Mouse (Mus musculus) heart, postnatal 0 days (tissue): ENCODE data around the gene Galntl6. TPM values are rescaled to one million over a fixed set of nuclear protein-coding genes. Genes with fewer than 3 reads are reported as not detected.
"Not testable (repeated sequence)": the region's sequence is repeated elsewhere in the genome, so short reads cannot be mapped to it uniquely, and the experiment has no call there.

Source experiments
- ATAC-seq: fragments of 200-750 bp; cut with Nextera tagmentation; 2 replicates; pipeline ENCODE4 v1.8.0; 2017; ENCODE audit warnings: low read depth, moderate number of reproducible peaks, moderate library complexity; ENCODE audit not compliant: insufficient read depth
- DNase-seq: peaks from one replicate; pipeline ENCODE4 v3.0.0-alpha.2; 2016; ENCODE audit warnings: low spot score
- H3K27ac ChIP-seq: fragments of 300-500 bp; sonication (generic); 2 replicates; pipeline ENCODE4 v1.5.1; 2014; ENCODE audit warnings: low read depth, mild to moderate bottlenecking
- H3K27me3 ChIP-seq: fragments of 300-500 bp; sonication (generic); 2 replicates; pipeline ENCODE4 v1.6.1; 2014; ENCODE audit warnings: low read length, mixed read lengths; ENCODE audit not compliant: control insufficient read depth, insufficient read depth
- H3K36me3 ChIP-seq: fragments of 300-500 bp; sonication (generic); replicated peaks from 2 replicates; pipeline ENCODE4 v1.6.1; 2014; ENCODE audit warnings: low read length, mixed read lengths; ENCODE audit not compliant: control insufficient read depth, insufficient read depth
- H3K4me1 ChIP-seq: fragments of 300-500 bp; sonication (generic); 2 replicates; pipeline ENCODE4 v1.6.1; 2014; ENCODE audit warnings: antibody characterized with exemption; ENCODE audit not compliant: control insufficient read depth, insufficient read depth
- H3K4me2 ChIP-seq: fragments of 300-500 bp; sonication (generic); 2 replicates; pipeline ENCODE4 v1.6.1; 2014; ENCODE audit warnings: low read depth, mild to moderate bottlenecking, low read length, moderate library complexity
- H3K4me3 ChIP-seq: fragments of 300-500 bp; sonication (generic); 2 replicates; pipeline ENCODE4 v1.5.1; 2014; ENCODE audit warnings: low read depth, low read length
- H3K9ac ChIP-seq: fragments of 300-500 bp; sonication (generic); replicated peaks from 2 replicates; pipeline ENCODE4 v1.6.1; 2014; ENCODE audit warnings: low read depth, low read length, mixed read lengths
- H3K9me3 ChIP-seq: fragments of 300-500 bp; sonication (generic); replicated peaks from 2 replicates; pipeline ENCODE4 v1.6.1; 2016; ENCODE audit warnings: low read length; ENCODE audit not compliant: control insufficient read depth
- CTCF ChIP-seq: IDR thresholded peaks from 2 replicates; pipeline ENCODE4 v1.5.1; 2016; ENCODE audit warnings: antibody characterized with exemption, control low read depth, low read depth
- EP300 ChIP-seq: IDR thresholded peaks from 2 replicates; pipeline ENCODE4 v1.6.1; 2016; ENCODE audit warnings: antibody characterized with exemption, low read depth
- WGBS: fragments of 180-500 bp; shearing (Covaris S2); extraction: QIAGEN DNeasy Blood & Tissue Kit; methylation state at CpG from one replicate; pipeline ENCODE4 v1.1.7; 2014; 5-methylcytosine and 5-hydroxymethylcytosine counted together
- polyA plus RNA-seq: library from polyadenylated mRNA; unstranded; fragments of >200 nt; fragmentation: Nextera tagmentation; extraction: Ambion mirVana; gene quantifications from 2 replicates; pipeline ENCODE4 v1.2.1, GENCODE M21; 2015
- total RNA-seq: library from RNA; depleted of rRNA; stranded (reverse); fragments of >200 nt; gene quantifications from 2 replicates; pipeline ENCODE4 v1.2.3, GENCODE M21; 2014; ENCODE audit warnings: low replicate concordance

Galntl6 gene
- total and polyA plus RNA-seq, 2 experiments from 2014 or later, result not detected

- no peak for ATAC-seq
- no peak overlapping the region for H3K4me3 ChIP-seq
Measured at GRCm38 (mm10) chr8:57772732-57773265, 1139.6 kb downstream of the Galntl6 start.

GRCm38 (mm10) chr8:57767541-57767940, 1144.9 kb downstream of the Galntl6 start:
- Histone ChIP-seq H3K9ac (no peak overlapping the region), H3K9me3 (no peaks in the 10 kb centered on the region), H3K27ac (no peak overlapping the region), H3K4me1 (no peaks in the 10 kb centered on the region; the same call in 1 of the 2 replicates), H3K36me3 (no peaks in the 10 kb centered on the region), H3K27me3 (no peaks in the 10 kb centered on the region), H3K4me3 (no peak overlapping the region), H3K4me2 (no peak overlapping the region)
- ATAC-seq (no peak), DNase-seq (no peak)
- 50% methylated on average over 2 of the region's 2 CpGs for WGBS
- no peak for TF ChIP-seq EP300
- TF ChIP-seq CTCF, result no peak

More at GRCm38 (mm10) chr8:57772732-57773265, 1139.6 kb downstream of the Galntl6 start:
- no peaks in the 10 kb centered on the region for H3K36me3 ChIP-seq
- H3K9me3 ChIP-seq, result no peaks in the 10 kb centered on the region
- WGBS, result 29% methylated on average over 12 of the region's 12 CpGs
- H3K27me3 ChIP-seq, result no peaks in the 10 kb centered on the region
- no peak overlapping the region for H3K27ac ChIP-seq
- no peak overlapping the region for H3K4me2 ChIP-seq
- H3K4me1 ChIP-seq, result no peaks in the 10 kb centered on the region
- TF ChIP-seq CTCF (no peak), EP300 (no peak)
- H3K9ac ChIP-seq, result no peak overlapping the region
- DNase-seq, result no peak

GRCm38 (mm10) chr8:57766471-57767065, 1145.9 kb downstream of the Galntl6 start:
- H3K27ac ChIP-seq, result no peak overlapping the region
- ATAC-seq (no peak), DNase-seq (no peak)
- TF ChIP-seq EP300 (no peak), CTCF (no peak)
- no peaks in the 10 kb centered on the region; the same call in 1 of the 2 replicates for H3K4me1 ChIP-seq
- peak overlapping the region; percentile 11; the same call in 1 of the 2 replicates for H3K4me3 ChIP-seq
- peak overlapping the region; percentile 44 for H3K4me2 ChIP-seq
- 55% methylated on average over 10 of the region's 10 CpGs for WGBS
- no peaks in the 10 kb centered on the region for H3K27me3 ChIP-seq
- no peaks in the 10 kb centered on the region for H3K9me3 ChIP-seq
- H3K36me3 ChIP-seq, result no peaks in the 10 kb centered on the region
- H3K9ac ChIP-seq, result no peak overlapping the region

- H3K4me1 ChIP-seq, result no peaks in the 10 kb centered on the region; the same call in 1 of the 2 replicates
- H3K4me2 ChIP-seq, result peak overlapping the region; percentile 44
- H3K36me3 ChIP-seq, result no peaks in the 10 kb centered on the region
- H3K27ac ChIP-seq, result no peak overlapping the region
- 11% methylated on average over 13 of the region's 13 CpGs for WGBS
- no peak overlapping the region for H3K9ac ChIP-seq
- H3K9me3 ChIP-seq, result no peaks in the 10 kb centered on the region
- ATAC-seq (no peak), DNase-seq (no peak)
- peak overlapping the region; percentile 11; the same call in 1 of the 2 replicates for H3K4me3 ChIP-seq
- no peaks in the 10 kb centered on the region for H3K27me3 ChIP-seq
- TF ChIP-seq EP300 (no peak), CTCF (no peak)
Measured at GRCm38 (mm10) chr8:57765726-57766351, 1146.6 kb downstream of the Galntl6 start.

- ATAC-seq, result no peak
- DNase-seq, result no peak
- Histone ChIP-seq H3K4me3 (no peak overlapping the region), H3K36me3 (no peaks in the 10 kb centered on the region), H3K4me1 (no peaks in the 10 kb centered on the region; the same call in 1 of the 2 replicates), H3K27me3 (no peaks in the 10 kb centered on the region), H3K9me3 (no peaks in the 10 kb centered on the region), H3K27ac (no peak overlapping the region), H3K4me2 (no peak overlapping the region), H3K9ac (no peak overlapping the region)
- 94% methylated on average over 4 of the region's 4 CpGs for WGBS
- TF ChIP-seq CTCF (no peak), EP300 (no peak)
Measured at GRCm38 (mm10) chr8:57765192-57765591, 1147.2 kb downstream of the Galntl6 start.

GRCm38 (mm10) chr8:57762622-57763021, 1149.8 kb downstream of the Galntl6 start:
- H3K9me3 ChIP-seq, H3K27ac ChIP-seq, H3K27me3 ChIP-seq, H3K36me3 ChIP-seq, ATAC-seq, H3K4me1 ChIP-seq, H3K4me2 ChIP-seq, DNase-seq, H3K4me3 ChIP-seq, H3K9ac ChIP-seq: not testable (repeated sequence)
- 72% methylated on average over 2 of the region's 2 CpGs for WGBS
